Mouse (Mus musculus): ENCODE data around the gene Far1.

DNA sequence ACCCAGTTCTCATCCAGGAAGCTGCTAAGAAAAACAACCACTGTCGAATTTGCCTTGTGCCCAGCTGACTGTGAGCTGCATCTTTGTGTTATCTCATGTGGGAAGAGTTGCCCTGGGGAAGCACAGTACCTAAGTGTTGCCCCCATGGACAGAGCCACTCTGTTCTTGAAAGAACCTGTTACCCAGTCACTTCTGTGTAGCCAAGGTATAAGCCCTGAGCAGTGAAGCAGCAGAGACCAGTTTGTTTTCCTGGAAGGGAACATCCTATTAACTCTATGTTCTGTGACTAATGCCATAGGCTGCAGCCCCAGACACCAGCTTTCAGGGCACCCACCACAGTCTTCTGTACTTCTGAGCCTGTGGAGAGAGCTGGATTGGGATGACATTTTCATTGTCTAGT is 76.7 kb downstream of the Far1 start:
- TF ChIP-seq POLR2A (IDR thresholded peaks at IDR 0.05; ENCODE audit: insufficient read length, low read depth) = no peak
- TF ChIP-seq MYOG (IDR thresholded peaks at IDR 0.05; ENCODE audit: control insufficient read depth in 1 of 3, insufficient read depth in 1 of 3, insufficient read length in 2 of 3, low read depth in 2 of 3) = no peak
